Mouse (Mus musculus): ENCODE measurements around the gene Hrnr.

- TF ChIP-seq CTCF (IDR thresholded peaks at IDR 0.05; ENCODE audit: control insufficient read depth, insufficient read depth, low read length) (no peak), POLR2A (IDR thresholded peaks at IDR 0.05; ENCODE audit: borderline replicate concordance, control insufficient read depth, low read depth, low read length) (no peak)
Observed at GRCm38 (mm10) chr3:93273223-93273622, 46.3 kb upstream of the Hrnr start, which contains the start of gene Flg.
